Mouse (Mus musculus): Measurements from ENCODE around the gene Sorl1. TPM values are rescaled to one million over a fixed set of nuclear protein-coding genes. Genes with fewer than 3 reads are reported as not detected.
"Not testable (repeated sequence)": the region's sequence is repeated elsewhere in the genome, so short reads cannot be mapped to it uniquely, and the experiment has no call there.

The Sorl1 gene
- polyA plus RNA-seq, 1 experiment from 2014 or later = 8.8 TPM

DNA sequence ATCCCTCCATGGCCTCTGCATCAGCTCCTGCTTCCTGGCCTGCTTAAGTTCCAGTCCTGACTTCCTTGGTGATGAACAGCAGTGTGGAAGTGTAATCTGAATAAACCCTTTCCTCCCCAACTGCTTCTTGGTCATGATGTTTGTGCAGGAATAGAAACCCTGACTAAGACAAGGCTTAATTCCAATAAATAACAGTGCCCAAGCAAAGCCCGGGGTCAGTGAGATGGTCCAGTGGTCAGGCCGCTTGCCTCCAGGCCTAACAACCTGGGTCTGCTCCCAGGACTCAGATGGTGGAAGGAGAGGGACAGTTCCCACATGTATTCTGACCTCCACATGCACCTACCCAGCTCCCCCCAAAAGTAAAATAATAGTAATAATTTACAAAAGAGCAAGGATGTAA lies 65.1 kb downstream of the Sorl1 start:
- ATAC-seq (ENCODE audit: low FRiP score, low TSS enrichment); H3K27ac ChIP-seq (replicated peaks; ENCODE audit: low read depth, low read length); H3K4me2 ChIP-seq (ENCODE audit: low read length); H3K4me3 ChIP-seq (replicated peaks; ENCODE audit: low read depth, low read length); H3K36me3 ChIP-seq (ENCODE audit: control insufficient read depth, insufficient read depth, low read length); H3K9me3 ChIP-seq (ENCODE audit: control insufficient read depth, low read length); H3K9ac ChIP-seq (replicated peaks; ENCODE audit: low read length); H3K4me1 ChIP-seq (ENCODE audit: control insufficient read depth, insufficient read depth, low read length); DNase-seq; H3K27me3 ChIP-seq (ENCODE audit: control insufficient read depth, insufficient read depth, low read length): not testable (repeated sequence)
- 85% methylated on average over 2 of the region's 2 CpGs for whole genome bisulfite sequencing

DNA sequence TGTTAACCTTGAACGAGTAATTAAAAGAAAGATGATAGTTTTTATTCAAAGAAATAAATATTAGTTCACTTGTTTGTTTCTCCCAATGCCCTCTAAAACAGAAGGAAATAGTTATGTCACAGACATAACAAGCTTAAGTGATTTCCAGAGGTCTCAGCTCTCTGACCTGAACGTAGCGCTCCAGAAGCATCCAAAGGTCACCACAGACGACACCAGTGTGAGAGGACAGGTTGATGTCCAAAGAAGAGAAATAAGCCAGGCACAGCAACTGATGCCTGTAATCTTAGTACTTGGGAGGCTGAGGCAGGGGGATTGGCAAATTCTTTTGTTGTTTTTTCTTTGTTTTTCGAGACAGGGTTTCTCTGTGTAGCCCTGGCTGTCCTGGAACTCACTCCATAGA lies 67.5 kb downstream of the Sorl1 start:
- no peak overlapping the region for H3K27ac ChIP-seq (replicated peaks; ENCODE audit: low read depth, low read length)
- DNase-seq = no peak

DNA sequence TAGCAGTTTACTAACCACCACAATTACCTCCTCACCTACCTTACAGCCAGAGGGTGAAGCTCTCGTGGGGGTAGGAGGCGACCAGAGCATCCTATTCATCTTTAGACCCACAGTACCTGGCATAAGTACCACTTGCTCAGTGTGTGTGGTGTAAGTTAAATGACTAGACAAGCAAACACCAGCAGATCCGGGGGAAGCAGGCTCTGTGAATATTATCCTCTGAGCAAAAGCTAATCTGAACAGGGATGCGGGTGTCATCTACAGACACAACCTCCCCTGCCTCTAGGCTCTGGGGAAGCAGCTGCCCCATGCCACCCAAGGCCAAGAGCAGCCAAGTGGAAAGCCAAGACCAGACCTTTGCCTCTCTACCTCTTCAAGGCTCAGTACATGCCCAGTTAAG lies 68.7 kb downstream of the Sorl1 start:
- Histone ChIP-seq H3K9me3 (ENCODE audit: control insufficient read depth, low read length) (no peaks in the 10 kb centered on the region), H3K4me1 (ENCODE audit: control insufficient read depth, insufficient read depth, low read length) (peaks cover 9% of the 10 kb centered on the region; the same call in 1 of the 2 replicates), H3K9ac (replicated peaks; ENCODE audit: low read length) (no peak overlapping the region), H3K27ac (replicated peaks; ENCODE audit: low read depth, low read length) (0 out of 2 replicates have a peak overlapping the region, but pooled peaks have one; percentile 38), H3K4me2 (ENCODE audit: low read length) (no peak overlapping the region), H3K27me3 (ENCODE audit: control insufficient read depth, insufficient read depth, low read length) (no peaks in the 10 kb centered on the region), H3K36me3 (ENCODE audit: control insufficient read depth, insufficient read depth, low read length) (no peaks in the 10 kb centered on the region), H3K4me3 (replicated peaks; ENCODE audit: low read depth, low read length) (no peak overlapping the region)
- WGBS = 82% methylated on average over 4 of the region's 4 CpGs
- ATAC-seq (ENCODE audit: low FRiP score, low TSS enrichment) (no peak), DNase-seq (no peak)

More for the DNA sequence above, 67.5 kb downstream of the Sorl1 start:
- H3K27me3 ChIP-seq (ENCODE audit: control insufficient read depth, insufficient read depth, low read length) = no peaks in the 10 kb centered on the region
- H3K4me3 ChIP-seq (replicated peaks; ENCODE audit: low read depth, low read length) = no peak overlapping the region
- ATAC-seq (ENCODE audit: low FRiP score, low TSS enrichment) = no peak
- H3K9me3 ChIP-seq (ENCODE audit: control insufficient read depth, low read length) = no peaks in the 10 kb centered on the region
- no peaks in the 10 kb centered on the region for H3K36me3 ChIP-seq (ENCODE audit: control insufficient read depth, insufficient read depth, low read length)
- H3K9ac ChIP-seq (replicated peaks; ENCODE audit: low read length) = no peak overlapping the region
- peaks cover 9% of the 10 kb centered on the region; the same call in 1 of the 2 replicates for H3K4me1 ChIP-seq (ENCODE audit: control insufficient read depth, insufficient read depth, low read length)
- WGBS = 85% methylated on average over 5 of the region's 5 CpGs
- H3K4me2 ChIP-seq (ENCODE audit: low read length) = no peak overlapping the region

- Histone ChIP-seq H3K4me2 (ENCODE audit: low read length) (no peak overlapping the region), H3K27me3 (ENCODE audit: control insufficient read depth, insufficient read depth, low read length) (no peaks in the 10 kb centered on the region), H3K36me3 (ENCODE audit: control insufficient read depth, insufficient read depth, low read length) (no peaks in the 10 kb centered on the region), H3K4me1 (ENCODE audit: control insufficient read depth, insufficient read depth, low read length) (peaks cover 9% of the 10 kb centered on the region; the same call in 1 of the 2 replicates), H3K4me3 (replicated peaks; ENCODE audit: low read depth, low read length) (no peak overlapping the region), H3K9me3 (ENCODE audit: control insufficient read depth, low read length) (no peaks in the 10 kb centered on the region), H3K9ac (replicated peaks; ENCODE audit: low read length) (no peak overlapping the region), H3K27ac (replicated peaks; ENCODE audit: low read depth, low read length) (peak overlapping the region; percentile 55)
- 58% methylated on average over 20 of the region's 20 CpGs for WGBS
- peak; percentile 71 for DNase-seq
- 0 out of 2 replicates have a peak, but pooled peaks have one; percentile 34 for ATAC-seq (ENCODE audit: low FRiP score, low TSS enrichment)
Measured at GRCm38 (mm10) chr9:42054339-42055272, 69.5 kb downstream of the Sorl1 start.

DNA sequence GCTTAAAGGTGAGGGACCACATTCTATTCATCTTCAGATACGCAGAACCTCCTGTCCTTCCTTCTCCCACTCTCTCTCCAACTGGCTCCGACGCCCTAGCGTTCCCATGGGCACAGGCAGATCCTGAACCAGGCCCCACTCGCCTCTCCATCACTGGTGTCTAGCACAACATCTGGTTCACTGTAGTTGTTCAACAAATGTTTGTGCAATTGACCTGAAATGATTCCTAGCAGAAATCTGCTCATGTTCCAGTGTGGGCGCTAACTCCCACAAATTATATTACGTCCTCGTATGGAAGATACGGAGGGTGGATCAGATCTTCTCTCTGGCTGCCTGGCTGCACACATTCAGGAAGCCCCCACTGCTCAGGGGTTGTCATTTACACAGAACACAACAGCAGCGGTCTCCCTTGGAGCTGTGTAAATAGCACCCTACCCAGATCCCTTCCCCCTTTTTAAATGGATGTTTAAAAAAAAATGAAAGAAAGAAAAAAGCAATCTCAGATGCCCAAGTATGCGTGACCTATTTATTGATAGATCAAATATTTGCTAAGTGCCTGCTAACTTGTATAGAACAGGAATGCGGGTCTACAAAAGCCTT lies 70.4 kb downstream of the Sorl1 start:
- no peak overlapping the region for H3K4me2 ChIP-seq (ENCODE audit: low read length)
- no peaks in the 10 kb centered on the region for H3K27me3 ChIP-seq (ENCODE audit: control insufficient read depth, insufficient read depth, low read length)
- no peak for DNase-seq
- H3K4me3 ChIP-seq (replicated peaks; ENCODE audit: low read depth, low read length) = no peak overlapping the region
- WGBS = 63% methylated on average over 12 of the region's 12 CpGs
- ATAC-seq (ENCODE audit: low FRiP score, low TSS enrichment) = no peak
- H3K4me1 ChIP-seq (ENCODE audit: control insufficient read depth, insufficient read depth, low read length) = peaks cover 9% of the 10 kb centered on the region; the same call in 1 of the 2 replicates
- H3K27ac ChIP-seq (replicated peaks; ENCODE audit: low read depth, low read length) = no peak overlapping the region
- H3K9ac ChIP-seq (replicated peaks; ENCODE audit: low read length) = no peak overlapping the region
- H3K36me3 ChIP-seq (ENCODE audit: control insufficient read depth, insufficient read depth, low read length) = no peaks in the 10 kb centered on the region
- no peaks in the 10 kb centered on the region for H3K9me3 ChIP-seq (ENCODE audit: control insufficient read depth, low read length)

DNA sequence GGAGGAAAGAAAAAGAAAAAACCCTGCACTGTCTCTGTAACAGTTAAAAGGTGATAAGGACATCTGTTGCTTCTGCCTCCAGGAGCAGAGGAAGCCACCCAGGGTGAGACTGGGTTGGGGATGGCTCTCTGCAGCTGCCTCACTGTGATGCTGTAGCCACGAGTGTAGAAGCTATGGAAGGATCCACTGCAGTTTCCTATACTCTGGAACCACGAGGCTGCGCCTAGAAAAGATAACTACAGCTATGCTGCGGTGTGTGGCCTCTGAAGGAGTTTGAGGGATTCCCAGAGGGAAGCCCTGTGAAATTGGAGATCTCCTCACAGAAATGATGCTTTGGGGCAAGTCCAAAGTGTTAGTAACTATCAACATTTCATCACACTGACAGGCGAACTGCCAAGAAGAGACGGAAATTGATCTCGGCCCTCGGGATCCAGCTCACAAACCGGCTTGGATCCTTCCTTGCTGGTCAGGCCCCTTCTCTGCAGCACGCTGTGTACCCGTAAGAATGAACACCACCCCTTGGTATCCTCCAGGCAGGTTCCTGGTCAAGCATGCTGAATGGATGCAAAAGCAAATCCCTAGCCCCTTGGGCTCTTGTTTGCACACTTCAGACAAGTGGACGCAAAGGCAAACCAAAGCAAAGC lies 71.3 kb downstream of the Sorl1 start:
- H3K9me3 ChIP-seq (ENCODE audit: control insufficient read depth, low read length) = no peaks in the 10 kb centered on the region
- no peak overlapping the region for H3K4me3 ChIP-seq (replicated peaks; ENCODE audit: low read depth, low read length)
- no peaks in the 10 kb centered on the region for H3K36me3 ChIP-seq (ENCODE audit: control insufficient read depth, insufficient read depth, low read length)
- 76% methylated on average over 12 of the region's 12 CpGs for WGBS
- H3K27me3 ChIP-seq (ENCODE audit: control insufficient read depth, insufficient read depth, low read length) = no peaks in the 10 kb centered on the region
- no peak overlapping the region for H3K4me2 ChIP-seq (ENCODE audit: low read length)
- H3K27ac ChIP-seq (replicated peaks; ENCODE audit: low read depth, low read length) = 0 out of 2 replicates have a peak overlapping the region, but pooled peaks have one; percentile 28
- peaks cover 9% of the 10 kb centered on the region; the same call in 1 of the 2 replicates for H3K4me1 ChIP-seq (ENCODE audit: control insufficient read depth, insufficient read depth, low read length)
- DNase-seq (no peak), ATAC-seq (ENCODE audit: low FRiP score, low TSS enrichment) (no peak)
- no peak overlapping the region for H3K9ac ChIP-seq (replicated peaks; ENCODE audit: low read length)

- H3K4me1 ChIP-seq (ENCODE audit: control insufficient read depth, insufficient read depth, low read length) = no peaks in the 10 kb centered on the region
Measured at GRCm38 (mm10) chr9:42048542-42048941, 75.6 kb downstream of the Sorl1 start.

DNA sequence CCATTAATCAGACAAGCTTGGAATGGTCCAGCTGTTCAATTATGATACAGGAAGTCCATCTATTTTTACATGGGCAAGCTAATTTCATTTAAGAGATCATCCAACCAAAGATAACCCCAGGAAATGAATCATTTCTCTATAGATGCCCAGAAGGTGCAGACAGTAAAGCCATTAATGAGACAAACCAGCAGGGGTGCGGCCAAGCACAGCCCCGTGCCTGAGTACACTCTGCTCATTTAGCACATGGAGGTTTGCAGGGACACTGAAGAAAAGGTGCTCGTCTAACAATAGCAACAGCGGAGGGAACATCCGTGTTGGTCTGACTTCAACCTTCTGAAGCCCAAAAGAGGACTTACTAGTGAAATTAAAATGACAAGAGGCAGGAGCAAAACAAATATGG lies 76.3 kb downstream of the Sorl1 start:
- H3K36me3 ChIP-seq (ENCODE audit: control insufficient read depth, insufficient read depth, low read length) = peaks cover 4% of the 10 kb centered on the region; the same call in 1 of the 2 replicates
- no peak for ATAC-seq (ENCODE audit: low FRiP score, low TSS enrichment)
- H3K4me2 ChIP-seq (ENCODE audit: low read length) = no peak overlapping the region
- no peak overlapping the region for H3K9ac ChIP-seq (replicated peaks; ENCODE audit: low read length)
- no peaks in the 10 kb centered on the region for H3K27me3 ChIP-seq (ENCODE audit: control insufficient read depth, insufficient read depth, low read length)
- H3K4me3 ChIP-seq (replicated peaks; ENCODE audit: low read depth, low read length) = no peak overlapping the region
- no peaks in the 10 kb centered on the region for H3K9me3 ChIP-seq (ENCODE audit: control insufficient read depth, low read length)
- WGBS = 50% methylated on average over 5 of the region's 5 CpGs
- H3K4me1 ChIP-seq (ENCODE audit: control insufficient read depth, insufficient read depth, low read length) = no peaks in the 10 kb centered on the region
- DNase-seq = no peak
- H3K27ac ChIP-seq (replicated peaks; ENCODE audit: low read depth, low read length) = no peak overlapping the region

More at GRCm38 (mm10) chr9:42048542-42048941, 75.6 kb downstream of the Sorl1 start:
- WGBS = 21% methylated on average over 2 of the region's 2 CpGs
- Histone ChIP-seq H3K27ac (replicated peaks; ENCODE audit: low read depth, low read length) (no peak overlapping the region), H3K9me3 (ENCODE audit: control insufficient read depth, low read length) (no peaks in the 10 kb centered on the region), H3K36me3 (ENCODE audit: control insufficient read depth, insufficient read depth, low read length) (no peaks in the 10 kb centered on the region), H3K9ac (replicated peaks; ENCODE audit: low read length) (no peak overlapping the region), H3K4me3 (replicated peaks; ENCODE audit: low read depth, low read length) (no peak overlapping the region), H3K4me2 (ENCODE audit: low read length) (no peak overlapping the region), H3K27me3 (ENCODE audit: control insufficient read depth, insufficient read depth, low read length) (no peaks in the 10 kb centered on the region)
- ATAC-seq (ENCODE audit: low FRiP score, low TSS enrichment) = no peak
- DNase-seq = peak; percentile 53
